Mouse (Mus musculus) liver, adult (tissue): Measurements from ENCODE around the gene Zmynd8.

Experiments used
- GATA4 ChIP-seq: IDR thresholded peaks from 2 replicates; pipeline ENCODE4 v1.6.1; 2014; ENCODE audit warnings: mild to moderate bottlenecking, low read length; ENCODE audit not compliant: insufficient replicate concordance

The Zmynd8 gene

DNA sequence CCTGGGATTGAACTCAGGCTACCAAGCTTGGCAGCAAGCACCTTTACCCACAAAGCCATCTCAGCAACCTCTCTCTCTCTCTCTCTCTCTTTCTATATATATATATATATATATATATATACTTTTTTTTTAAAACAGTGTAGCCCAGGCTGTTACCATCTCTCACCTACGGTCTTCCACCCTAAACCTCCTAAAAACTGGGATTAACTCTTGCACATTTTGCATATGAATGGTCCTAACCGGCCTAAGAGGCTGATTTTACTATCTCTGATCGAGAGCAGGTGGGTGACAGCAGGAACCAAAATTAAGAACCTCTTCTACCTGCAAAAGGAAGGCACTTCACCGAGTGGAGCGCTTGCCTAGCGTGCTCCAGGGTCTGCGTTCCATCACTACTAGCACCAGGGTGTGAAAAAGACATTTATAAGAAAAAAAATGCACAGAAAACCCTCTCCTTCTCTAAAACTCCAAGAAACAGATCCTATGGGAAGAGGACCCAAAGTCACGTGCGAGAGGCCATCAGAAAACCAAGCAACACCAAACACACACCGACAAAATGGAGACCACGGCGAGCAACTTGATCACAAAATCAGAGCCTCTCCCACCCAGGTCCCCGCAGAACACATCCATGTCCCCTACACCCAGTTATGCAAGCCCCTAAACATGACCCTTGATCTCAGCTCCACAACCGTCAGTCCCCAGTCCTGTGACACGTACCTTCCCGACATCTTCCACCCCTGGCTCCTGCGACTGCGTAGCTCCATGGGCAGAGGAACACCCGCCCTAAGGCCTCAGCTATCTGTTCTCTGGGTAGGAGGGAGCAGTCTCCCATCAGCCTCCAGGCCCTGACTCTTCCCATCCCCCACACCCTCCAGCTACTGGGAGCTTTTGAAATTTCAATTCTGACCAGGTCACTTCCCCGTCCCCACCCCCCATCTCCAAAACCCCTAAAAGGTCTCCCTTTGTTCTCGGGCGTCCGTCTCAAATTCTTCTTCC, at the start of gene Zmynd8:
Zmynd8 (minus strand) TSS at position 815 of the 993 bp plus-strand sequence.
- TF ChIP-seq GATA4: no peak

DNA sequence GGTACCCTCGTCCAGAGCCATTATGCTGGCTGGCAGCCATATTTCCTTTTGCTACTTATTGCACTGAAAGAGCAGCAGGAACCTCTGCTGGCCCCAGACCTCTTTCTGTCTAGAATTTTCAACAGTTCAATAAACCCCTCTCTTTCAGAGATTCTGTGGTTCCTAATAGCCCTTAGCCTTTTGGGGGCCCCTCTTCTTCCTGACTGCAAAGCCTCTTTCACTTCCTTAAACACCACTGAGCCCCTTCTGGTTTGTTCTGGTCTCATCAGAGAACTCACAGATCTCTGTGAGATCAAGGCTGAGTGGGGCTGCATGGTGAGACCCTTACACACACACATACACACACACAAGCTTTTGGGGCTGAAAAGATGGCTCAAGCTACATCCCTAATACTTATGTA, 49.2 kb upstream of the Zmynd8 start:
- TF ChIP-seq GATA4: no peak

DNA sequence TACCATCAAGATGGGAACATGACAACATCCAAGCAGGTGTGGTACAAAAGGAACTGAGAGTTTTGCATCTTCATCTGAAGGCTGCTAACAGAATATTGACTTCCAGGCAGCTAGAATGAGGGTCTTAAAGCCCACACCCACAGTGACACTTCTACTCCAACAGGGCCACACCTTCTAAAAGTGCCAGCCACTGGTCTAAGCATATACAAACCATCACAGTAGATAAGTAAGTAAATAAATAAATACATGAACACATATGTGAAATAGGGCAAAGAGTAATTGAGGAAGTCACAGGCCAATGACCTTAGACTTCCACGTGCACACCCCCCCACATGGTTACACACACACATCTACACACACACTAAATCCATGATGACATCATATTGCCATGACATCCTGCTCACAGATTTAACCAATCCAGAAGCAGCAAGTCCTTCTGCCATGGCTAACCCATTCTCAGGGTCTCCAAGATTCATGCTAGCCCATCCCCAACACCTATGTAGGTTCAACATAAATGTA, 47.3 kb upstream of the Zmynd8 start:
- TF ChIP-seq GATA4: no peak

DNA sequence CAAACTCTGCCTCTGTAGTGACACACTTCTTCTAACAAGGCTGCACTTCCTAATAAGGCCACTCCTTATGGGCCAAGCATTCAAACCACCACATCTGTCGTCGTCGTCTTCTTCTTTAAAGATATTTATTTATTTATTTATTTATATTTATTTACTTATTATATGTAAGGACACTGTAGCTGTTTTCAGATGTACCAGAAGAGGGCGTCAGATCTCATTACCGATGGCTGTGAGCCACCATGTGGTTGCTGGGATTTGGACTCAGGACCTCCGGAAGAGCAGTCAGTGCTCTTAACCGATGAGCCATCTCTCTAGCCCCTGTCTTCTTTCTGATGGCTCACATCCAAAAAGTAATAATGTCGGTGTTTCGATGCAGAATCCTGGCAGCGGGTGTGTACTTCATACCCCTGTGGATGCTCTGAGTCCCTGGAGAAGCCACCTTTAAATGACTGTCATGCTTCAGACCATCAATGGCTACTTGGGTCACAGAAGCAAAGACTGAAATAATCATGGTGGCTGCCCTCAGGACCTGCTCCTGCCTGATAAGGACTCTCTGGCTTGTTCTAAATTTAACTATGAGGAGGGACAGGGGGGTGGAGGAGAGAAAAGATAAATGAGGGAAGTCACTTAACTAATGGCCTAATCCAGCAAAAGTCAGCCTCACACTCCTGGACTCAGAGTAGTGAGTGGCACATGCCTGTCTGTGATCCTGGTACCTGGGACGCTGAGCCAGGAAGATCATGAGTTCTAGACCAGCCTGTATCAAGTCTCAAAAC, 45.9 kb upstream of the Zmynd8 start:
- no peak for TF ChIP-seq GATA4

DNA sequence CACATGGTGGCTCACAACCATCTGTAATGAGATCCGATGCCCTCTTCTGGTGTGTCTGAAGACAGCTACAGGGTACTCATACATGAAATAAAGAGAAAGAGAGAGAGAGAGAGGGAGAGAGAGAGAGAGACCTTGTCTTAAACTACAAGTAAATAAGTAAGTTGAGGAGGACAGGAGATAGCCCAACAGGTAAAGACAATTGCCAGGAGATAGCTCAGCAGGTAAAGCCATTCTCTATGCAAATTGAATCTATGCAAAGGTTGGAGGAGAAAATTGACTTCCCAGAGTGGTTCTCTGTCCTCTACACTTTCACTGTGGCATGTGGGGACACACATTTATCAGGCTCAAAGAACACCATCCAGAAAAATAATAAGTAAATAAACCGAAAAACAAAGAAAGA, 44.3 kb upstream of the Zmynd8 start:
- no peak for TF ChIP-seq GATA4

DNA sequence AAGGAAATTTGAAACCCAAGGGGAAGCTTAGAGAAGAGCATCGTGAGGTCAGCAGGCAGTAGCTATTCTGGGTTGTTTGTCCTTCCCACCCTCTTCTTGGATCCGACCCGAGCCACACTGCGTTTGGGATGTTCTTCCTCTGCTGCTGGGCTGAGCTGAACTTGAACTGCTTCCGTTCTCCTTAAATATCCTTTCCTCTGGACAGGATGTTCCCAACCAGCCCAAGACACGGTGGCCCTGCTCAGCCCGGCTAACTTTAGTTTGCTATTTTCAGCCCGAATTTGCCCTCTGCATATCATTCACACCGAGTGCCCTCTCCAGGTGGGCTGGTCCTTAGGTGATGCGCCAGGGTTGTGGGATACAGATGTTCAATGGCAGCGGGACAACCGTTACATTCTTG, 37.3 kb upstream of the Zmynd8 start:
- peak; percentile 71; the same call in 1 of the 2 replicates for TF ChIP-seq GATA4

DNA sequence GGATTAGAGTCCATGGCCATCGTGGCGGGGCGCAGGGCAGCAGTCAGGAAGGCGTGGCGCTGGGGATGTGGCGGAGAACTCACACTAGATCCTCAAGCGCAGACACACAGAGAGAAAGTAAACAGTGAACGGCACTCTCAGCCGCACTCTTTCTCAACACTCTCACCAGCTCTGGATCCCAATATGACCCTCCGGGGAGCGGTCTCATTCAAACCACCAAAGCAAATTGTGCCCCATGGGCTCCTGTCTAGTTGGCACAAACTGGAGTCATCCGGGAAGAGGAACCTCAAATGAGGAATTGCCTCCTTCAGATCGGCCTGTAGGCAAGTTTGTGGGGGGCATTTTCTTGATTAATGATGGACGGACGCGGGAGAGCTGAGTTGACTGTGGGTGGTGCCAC, 28.9 kb upstream of the Zmynd8 start:
- TF ChIP-seq GATA4: no peak

DNA sequence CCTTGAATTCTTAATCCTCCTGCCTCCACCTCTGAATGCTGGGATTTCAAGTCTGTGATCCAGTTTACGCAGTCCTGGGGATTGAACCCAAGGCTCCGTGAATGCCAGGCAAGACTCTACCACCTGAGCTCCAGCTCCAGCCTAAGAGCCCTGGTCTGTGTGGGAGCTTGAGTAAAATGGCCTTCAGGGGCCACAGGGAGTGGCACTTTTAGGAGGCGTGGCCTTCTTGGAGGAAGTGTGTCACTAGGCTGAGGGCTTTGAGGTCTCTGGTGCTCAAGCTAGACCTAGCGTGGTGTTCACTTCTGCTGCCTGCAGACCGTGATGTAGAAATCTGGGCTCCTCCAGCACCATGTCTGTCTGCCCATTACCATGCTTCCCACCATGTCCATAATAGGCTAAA, 27.4 kb upstream of the Zmynd8 start:
- TF ChIP-seq GATA4: no peak

DNA sequence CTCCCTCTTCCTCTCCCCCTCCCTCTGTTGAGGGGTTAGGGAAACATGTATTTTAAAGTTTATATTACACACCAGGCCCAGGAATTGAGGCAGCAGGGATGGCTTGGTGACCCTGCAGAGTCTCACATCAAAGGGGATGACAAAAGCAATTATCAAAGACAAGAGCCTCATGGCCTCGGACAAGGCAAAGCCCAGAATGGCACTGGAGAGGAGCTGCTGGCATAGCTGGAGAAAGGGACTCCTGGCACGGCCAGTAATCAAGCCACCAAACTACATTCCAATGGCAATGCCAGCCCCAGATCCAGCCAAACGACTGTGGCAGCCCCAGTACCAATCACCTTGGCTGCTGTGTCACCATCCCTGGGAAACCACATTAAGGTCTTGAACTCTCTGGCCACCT, 26.3 kb upstream of the Zmynd8 start:
- TF ChIP-seq GATA4: no peak

DNA sequence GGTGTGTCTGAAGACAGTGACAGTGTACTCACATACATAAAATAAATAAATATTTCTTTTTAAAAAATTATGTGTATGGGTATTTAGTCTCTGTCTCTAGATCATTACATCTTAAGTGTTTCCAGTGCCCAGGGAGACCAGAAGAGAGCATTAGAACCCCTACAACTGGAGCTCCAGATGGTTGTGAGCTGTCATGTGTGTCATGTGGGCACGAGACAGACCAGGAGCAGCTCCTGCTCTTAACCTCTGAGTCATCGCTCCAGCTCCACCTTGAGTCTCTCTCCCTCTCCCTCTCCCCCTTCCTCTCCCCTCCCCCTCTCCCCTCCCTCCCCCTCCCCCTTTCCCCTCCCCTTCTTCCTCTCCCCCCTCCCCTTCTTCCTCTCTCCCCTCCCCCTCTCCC, 25.9 kb upstream of the Zmynd8 start:
- no peak for TF ChIP-seq GATA4

DNA sequence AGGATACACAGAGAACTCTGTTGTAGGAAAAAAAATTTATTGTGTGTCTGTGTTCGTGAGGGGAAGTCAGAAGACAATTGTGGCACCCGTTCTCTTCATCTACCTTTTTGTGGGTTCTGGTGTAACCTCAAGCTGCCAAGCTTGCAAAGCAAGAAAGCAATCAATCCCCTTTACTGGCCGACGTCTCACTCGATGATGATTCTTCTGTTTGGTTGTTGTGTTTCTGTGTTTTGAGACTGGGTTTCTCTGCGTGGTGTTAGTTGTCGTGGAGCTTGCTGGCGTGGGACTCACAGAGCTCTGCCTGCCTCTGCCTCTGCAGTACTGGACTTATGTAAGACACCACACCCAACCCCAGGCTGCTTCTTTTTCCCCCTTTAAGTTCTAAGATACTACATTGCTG, 24.9 kb upstream of the Zmynd8 start:
- no peak for TF ChIP-seq GATA4

DNA sequence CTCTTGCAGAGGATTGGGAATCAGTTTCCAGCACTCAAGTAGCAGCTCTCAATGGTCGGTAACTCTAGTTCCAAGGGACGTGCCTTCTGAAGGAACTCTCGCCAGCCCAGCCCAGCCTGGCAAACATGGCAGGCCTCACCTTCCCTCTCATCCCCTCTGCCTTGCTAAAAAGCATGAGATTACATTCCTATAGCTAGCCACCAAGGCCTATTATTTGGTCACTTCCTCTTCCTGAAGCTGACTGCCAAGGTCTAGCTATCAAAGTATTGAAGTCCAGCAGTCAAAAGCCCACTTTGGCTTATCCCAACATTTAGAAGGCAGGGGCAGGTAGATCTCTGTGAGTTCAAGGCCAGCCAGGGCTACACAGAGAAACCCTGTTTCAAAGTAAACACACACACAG, 24.2 kb upstream of the Zmynd8 start:
- TF ChIP-seq GATA4: no peak

DNA sequence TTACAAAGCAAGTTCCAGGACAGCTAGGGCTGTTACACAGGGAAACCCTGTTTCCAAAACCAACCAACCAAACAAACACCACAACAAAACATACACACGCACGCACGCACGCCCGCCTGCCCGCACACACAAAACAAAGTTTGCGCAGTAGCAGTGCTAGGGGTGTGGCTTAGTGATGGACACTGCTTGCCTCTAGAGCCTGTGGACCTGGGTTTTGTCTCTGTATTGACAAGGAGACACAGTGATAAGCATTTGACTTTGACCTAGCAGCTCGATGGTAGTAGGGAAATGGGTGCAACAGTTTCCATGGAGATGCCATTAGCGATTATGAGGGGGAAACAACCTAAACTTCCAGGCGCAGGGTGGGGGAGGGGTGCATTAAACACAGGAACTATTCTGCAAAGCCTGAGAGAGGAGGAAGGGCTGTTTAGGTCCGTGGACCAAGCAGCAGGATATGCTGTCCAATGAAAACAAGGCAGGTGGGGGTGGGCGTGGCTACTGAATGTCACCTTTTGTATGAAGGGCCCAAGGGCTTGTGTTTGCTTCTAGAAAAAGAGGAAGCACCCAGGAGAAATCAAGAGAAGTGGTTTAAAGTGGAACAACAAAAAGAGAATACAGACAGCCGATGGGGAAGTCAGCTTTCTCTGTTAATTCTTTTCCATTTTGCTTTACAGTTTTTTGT, 23.4 kb upstream of the Zmynd8 start:
- TF ChIP-seq GATA4: peak; percentile 72; the same call in 1 of the 2 replicates

DNA sequence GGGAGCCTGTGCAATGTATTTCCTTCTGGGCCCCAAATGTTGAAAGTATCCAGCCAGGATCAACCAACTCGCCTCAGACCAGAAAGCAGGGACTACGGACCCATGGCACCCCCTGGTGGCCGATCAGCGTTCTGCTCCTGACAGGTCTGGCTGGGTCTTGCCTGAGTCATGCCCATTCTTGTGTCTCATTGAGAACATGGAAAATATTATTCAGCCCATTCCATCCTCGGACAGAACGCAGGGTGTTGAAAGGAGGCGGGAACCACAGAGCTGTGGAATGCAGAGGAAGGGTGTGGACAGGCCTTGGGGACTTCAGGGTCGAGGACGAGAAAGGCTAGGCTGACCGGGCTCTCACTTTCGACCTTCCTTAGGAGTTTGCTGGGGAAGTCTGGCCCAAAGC, 15.5 kb upstream of the Zmynd8 start:
- TF ChIP-seq GATA4: no peak

DNA sequence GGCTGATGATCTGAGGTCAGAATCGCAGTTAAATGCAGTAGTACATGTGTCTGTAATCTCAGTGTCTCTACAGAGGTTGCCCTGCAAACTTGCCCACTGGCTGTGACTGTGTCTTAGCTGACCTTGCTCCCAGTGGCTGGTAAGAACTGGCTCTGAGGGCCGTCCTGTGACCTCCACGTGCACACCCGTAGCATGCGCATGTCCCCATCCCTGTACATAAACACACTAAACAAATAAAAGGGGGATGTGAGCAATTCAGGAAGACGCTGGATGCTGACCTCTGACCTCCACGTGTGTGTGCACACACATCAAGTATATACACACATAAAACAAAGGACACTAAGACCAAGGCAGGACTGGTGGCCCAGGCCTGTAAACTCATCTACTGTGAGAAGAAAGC, 14.3 kb upstream of the Zmynd8 start:
- no peak for TF ChIP-seq GATA4
